Mouse (Mus musculus): ENCODE measurements around the gene Ms4a4b.
"Not testable (repeated sequence)": the region's sequence is repeated elsewhere in the genome, so short reads cannot be mapped to it uniquely, and the experiment has no call there.

The Ms4a4b gene

DNA sequence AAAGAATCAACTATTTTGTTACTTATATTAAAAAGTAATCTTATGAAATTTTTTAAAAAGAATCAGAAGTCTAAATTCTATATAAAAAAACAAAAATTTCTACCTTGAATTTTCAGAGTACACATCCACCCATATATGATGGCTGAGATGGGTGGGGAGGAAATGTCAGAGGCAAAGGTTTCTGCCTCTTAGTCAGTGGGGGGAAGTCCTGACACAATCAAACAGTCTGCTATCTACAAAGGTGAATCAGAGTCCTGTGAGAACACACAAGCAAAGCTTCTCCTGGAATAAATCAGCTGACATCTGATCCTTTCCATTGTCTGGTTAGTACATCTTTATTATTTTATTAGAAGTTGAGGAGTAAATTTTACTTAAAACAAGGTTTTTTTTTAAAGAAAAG is at the start of gene Ms4a4b:
Gene Ms4a4b (plus strand): TSS at position 216 of the 400 bp plus-strand sequence.
- DNase-seq (ENCODE audit: extremely low read depth, low read depth, low spot score): no peak

DNA sequence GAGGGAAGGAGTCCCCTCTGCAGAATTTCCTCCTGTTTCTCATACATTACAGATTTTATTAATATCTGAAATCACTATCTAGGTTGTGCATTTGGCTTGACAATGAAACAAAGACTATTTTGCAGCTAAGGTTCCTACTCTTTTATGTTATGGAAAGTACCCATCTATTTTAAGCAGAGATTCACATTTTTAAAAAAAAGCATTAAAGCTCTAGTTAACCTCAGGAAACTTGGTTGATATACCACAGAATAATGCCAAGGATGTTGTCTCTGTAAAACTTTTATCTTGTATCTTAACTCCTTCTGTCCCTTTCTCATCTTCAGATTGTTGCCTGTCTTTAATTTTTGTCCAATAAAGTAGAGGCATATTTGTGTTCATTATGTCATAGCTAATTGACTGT is 47.6 kb upstream of the Ms4a4b start:
- no peak for DNase-seq (ENCODE audit: extremely low read depth, low read depth, low spot score)

DNA sequence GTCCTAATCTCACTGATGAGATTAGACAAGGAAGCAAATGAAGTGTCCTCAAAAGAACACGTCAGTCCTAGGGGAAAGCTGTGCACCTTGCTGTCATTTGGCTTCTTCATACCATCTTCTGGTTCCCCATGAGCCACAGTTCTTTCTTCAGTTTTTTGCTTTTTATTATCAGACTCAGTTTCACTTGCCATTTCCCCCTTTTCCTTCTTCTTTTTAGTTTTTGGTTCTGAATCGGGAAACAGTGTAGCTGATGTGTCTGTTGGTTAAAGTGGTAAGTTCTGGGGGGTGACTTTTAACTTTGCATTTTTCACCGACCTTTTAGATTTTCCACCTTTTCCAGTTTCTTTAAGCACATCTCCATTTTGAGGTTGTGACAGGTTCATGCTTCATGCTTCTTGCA is 38.8 kb upstream of the Ms4a4b start, which contains the start of gene Ms4a4c:
Gene Ms4a4c (plus strand): TSS at position 244 of the 400 bp plus-strand sequence.
- DNase-seq (ENCODE audit: extremely low read depth, low read depth, low spot score): no peak

DNA sequence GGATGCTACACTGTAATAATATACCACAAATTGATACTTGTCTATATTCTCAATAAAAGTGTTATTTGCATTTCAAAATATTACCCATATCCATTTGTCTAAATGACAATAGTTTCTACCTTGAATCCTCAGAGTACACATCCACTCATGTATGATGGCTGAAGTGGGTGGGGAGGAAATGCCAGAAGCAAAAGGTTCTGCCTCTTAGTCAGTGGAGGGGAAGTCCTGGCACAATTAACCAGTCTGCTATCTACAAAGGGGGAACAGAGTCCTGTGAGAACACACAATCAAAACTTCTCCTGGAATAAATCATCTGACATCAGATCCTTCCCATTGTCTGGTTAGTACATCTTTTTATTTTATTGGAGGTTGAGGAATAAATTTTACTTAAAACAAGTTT is 35.9 kb upstream of the Ms4a4b start:
- DNase-seq (ENCODE audit: extremely low read depth, low read depth, low spot score): no peak

DNA sequence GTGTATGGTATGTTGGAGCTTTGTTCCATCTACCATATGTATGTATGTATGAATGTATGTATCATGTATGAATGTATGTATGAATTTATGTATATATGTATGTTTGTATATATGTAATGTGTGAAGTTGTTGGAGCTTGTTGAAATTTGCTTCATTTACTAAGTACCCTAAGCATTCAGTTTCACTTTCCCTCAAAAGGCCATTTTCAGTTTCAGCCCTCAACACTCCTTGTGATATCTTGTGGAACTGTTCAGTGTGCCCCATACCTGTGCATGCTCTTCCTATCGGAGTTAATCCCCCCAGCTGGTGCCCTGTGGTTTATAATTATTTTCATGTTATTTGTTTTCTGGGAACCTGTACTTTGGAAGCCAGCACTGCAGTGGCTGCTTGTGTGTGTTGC is 34.8 kb upstream of the Ms4a4b start:
- DNase-seq (ENCODE audit: extremely low read depth, low read depth, low spot score): no peak

DNA sequence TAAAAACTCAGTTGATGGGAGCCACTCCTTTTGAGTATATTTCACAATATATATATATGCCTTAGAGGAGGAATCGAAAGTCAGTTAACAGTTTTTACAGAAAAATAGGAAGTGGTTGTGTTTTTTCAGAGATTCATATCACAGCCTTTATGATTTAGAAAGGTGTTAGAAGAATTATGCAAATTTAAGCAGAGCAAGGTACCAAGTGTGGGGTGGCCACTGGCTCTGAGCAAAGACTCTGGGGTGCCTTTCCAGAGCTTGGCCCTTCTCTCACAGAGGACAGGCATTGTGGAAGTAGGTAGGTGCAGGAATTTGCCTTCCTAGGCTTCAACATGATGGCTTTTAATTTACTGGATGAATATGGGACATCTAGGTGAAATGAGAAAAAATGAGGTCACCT is 31.7 kb upstream of the Ms4a4b start:
- no peak for DNase-seq (ENCODE audit: extremely low read depth, low read depth, low spot score)

DNA sequence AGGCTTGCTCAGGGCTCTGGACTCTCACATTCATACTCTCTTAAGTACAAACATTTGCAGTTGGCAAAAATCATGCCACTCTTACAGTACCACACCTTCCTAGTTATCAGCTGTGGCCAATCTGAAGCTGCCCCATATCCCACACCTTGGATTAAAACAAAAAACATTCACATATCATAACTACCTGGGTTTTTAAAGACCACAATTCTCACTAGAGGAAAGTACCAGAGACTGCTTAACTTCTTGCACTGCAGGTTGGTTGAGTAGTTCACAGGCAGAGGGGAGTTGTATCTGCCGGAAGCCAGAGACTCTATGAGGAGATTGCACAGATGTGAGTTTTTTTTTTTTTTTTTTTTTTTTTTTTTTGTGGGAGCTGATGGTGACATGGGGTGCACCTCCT is 29.3 kb upstream of the Ms4a4b start:
- DNase-seq (ENCODE audit: extremely low read depth, low read depth, low spot score): no peak

DNA sequence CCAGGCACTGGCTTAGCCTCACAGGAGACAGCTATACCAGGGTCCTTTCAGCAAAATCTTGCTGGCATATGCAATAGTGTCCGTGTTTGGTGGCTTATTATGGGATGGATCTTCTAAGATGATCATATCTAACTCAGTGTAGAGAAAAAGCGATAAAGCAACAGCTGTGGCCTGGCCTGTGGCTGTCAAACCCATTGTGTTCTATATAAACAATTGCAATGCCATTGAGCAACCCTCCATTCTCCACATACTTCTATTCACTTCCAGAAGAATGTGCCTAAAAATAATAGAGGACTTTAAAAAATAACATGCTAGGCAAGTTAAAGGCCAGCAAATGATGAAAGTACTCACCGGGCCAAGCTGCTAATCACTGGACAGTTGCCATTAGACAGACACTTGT is 27.8 kb upstream of the Ms4a4b start:
- DNase-seq (ENCODE audit: extremely low read depth, low read depth, low spot score): no peak

DNA sequence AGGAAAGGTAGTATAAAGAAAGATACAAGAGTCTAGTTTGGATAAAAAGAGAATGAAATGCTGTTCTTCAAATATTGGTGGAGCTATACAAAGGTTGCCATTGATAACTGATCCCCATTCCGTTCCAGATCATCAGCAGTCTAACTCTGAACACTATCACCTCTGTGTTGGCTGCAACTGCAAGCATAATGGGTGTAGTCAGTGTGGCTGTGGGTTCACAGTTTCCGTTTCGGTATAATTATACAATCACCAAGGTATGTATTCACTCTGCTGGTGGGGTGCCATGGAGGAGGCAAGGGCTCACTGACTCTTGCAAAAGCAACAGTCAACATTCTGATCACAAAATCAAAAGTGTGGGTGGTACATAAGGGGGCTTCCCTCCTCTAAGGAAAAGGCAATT is 24.5 kb upstream of the Ms4a4b start:
- DNase-seq (ENCODE audit: extremely low read depth, low read depth, low spot score): not testable (repeated sequence)

DNA sequence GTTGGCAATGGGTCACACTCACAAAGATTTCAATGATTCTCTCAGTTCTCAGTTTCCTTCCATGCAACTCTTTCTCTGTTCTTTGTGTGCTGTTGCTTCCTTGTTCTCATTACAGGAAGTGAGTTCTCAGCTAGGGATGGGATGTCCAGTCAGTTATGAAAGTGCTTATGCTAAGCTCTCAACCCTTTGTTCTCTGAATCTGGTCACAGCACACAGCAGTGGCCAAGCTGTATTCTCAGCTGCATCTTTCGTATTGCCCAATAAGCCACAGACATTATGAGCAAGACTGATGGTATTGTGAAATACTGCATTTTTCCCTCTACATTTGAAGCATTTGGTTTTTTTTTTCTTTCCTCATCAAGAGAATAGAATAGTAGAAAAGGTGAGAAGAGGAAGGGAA is 12.1 kb upstream of the Ms4a4b start:
- not testable (repeated sequence) for DNase-seq (ENCODE audit: extremely low read depth, low read depth, low spot score)

DNA sequence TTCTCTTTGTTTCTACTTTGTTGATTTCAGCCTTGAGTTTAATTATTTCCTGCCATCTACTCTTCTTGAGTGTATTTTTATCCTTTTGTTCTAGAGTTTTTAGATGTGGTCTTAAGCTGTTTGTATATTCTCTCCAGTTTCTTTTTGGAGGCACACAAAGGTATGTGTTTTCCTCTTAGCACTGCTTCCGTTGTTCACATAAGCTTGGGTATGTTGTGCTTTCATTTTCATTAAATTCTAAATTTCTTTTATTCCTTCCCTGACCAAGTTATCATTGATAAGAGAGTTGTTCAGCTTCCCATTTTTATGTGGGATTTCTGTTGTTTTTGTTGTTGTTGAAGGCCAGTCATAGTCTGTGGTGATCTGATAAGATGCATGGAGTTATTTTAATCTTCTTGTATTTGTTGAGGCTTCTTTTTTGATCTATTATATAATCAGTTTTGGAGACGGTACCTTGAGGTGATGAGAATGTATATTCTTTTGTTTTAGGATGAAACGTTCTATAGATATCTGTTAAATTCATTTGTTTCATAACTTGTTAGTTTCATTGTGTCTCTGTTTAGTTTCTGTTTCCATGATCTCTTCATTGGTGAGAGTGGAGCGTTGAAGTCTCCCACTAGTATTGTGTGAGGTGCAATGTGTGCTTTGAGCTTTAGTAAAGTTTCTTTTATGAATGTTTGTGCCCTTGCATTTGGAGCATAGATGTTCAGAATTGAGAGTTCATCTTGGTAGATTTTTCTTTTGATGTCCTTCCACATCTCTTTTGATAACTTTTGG is 8.1 kb upstream of the Ms4a4b start:
- DNase-seq (ENCODE audit: extremely low read depth, low read depth, low spot score): no peak

DNA sequence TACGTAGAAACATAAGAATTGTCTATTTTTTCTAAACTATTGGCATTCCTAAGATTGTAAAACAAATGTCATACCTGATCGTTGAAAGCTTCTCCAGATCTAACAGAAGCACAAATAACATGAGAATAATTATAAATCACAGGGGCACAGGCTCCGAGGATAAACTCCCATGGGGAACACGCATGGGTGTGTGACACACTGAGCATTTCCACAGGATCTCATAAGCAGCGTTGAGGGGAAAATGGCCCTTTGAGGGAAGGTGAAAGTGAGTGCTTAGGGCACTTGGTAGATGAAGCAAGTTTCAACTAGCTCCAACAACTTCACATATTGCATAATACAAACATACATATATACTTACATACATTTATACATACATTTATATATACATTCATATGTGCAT is 611 bp downstream of the Ms4a4b start:
- DNase-seq (ENCODE audit: extremely low read depth, low read depth, low spot score): no peak

DNA sequence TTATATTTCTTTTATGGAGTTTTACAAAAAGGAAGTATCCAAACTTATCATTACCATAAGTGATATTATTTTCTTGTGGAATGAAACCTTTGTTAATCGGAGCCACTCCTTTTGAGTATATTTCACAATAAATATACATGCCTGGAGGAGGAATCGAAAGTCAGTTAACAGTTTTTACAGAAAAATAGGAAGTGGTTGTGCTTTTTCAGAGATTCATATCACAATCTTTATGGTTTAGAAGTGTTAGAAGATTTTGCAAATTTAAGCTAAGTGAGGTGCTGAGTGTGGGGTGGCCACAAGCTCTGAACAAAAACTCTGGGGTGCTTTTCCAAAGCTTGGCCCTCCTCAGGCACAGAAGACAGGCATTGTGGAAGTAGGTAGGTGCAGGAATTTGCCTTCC is 3.9 kb downstream of the Ms4a4b start:
- DNase-seq (ENCODE audit: extremely low read depth, low read depth, low spot score): no peak

DNA sequence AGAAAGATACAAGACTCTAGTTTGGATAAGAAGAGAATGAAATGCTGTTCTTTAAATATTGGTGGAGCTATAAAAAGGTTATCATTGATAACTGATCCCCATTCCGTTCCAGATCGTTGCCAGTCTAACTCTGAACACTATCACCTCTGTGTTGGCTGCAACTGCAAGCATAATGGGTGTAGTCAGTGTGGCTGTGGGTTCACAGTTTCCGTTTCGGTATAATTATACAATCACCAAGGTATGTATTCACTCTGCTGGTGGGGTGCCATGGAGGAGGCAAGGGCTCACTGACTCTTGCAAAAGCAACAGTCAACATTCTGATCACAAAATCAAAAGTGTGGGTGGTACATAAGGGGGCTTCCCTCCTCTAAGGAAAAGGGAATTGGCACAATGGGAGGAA is 15.7 kb downstream of the Ms4a4b start:
- DNase-seq (ENCODE audit: extremely low read depth, low read depth, low spot score): not testable (repeated sequence)

DNA sequence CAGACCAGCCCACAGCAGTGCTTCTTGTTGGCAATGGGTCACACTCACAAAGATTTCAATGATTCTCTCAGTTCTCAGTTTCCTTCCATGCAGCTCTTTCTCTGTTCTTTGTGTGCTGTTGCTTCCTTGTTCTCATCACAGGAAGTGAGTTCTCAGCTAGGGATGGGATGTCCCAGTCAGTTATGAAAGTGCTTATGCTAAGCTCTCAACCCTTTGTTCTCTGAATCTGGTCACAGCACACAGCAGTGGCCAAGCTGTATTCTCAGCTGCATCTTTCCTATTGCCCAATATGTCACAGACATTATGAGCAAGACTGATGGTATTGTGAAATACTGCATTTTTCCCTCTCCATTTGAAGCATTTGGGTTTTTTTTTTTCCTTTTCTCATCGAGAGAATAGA is 21.4 kb downstream of the Ms4a4b start:
- DNase-seq (ENCODE audit: extremely low read depth, low read depth, low spot score): not testable (repeated sequence)

DNA sequence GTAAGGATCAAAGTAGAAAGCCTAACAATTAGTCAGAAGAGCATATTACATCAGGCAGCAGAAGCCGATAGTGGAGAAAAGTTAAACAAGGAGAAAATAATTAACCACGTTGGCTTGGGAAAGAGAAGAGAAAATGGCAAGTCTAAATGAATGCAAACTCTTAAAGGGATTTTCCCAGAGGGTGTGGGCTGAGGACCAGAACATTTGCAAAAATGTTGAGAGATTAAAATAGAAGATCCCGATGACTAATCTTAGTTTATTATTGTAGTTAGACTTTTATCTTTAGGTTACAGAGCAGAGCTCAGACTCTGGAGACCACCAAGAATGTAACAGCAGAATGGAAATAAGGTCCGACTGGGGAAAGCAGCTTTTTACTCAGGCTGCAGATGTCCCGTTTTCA is 23.1 kb downstream of the Ms4a4b start:
- DNase-seq (ENCODE audit: extremely low read depth, low read depth, low spot score): no peak

DNA sequence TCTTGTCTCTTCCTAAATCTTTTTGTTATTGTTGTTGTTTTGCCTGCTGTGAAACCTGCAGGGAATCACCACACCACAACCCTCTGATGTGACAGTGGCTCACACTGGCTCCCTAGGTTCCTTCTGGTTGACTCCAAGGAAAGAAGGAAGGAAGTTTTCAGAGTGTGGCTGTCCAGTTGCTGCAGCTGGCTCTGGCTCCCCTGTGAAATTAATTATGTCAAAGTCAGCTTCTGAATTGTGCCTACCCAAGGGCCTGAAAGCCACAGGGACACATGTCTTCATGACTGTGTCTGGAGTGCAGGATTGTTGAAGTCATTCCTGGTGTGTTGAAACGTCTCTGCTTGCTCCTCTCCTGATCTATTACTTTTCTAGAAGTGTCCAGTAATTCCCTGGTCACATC is 25.0 kb downstream of the Ms4a4b start:
- not testable (repeated sequence) for DNase-seq (ENCODE audit: extremely low read depth, low read depth, low spot score)

DNA sequence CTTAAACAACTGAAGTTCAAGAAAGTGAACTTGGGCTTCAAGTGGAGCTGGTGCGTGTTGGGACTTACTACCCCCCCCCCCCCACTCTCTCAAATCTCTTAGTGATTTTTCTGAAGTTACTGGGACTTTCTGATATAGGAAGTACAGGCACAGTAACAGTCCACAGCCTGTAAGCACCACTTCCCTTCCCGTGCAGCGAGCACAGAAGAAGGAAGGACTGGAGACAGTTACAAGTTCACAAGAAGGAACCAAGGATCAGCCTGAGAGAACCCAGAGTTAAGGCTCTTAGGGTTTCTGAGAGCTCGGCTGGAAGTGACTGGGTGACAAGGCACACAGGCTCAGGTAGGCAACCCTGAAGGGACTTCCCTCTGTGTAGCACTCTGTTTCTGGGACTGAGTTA is 25.9 kb downstream of the Ms4a4b start, which contains the start of gene Ms4a6c:
Gene Ms4a6c (plus strand): TSS at position 152 of the 400 bp plus-strand sequence.
- not testable (repeated sequence) for DNase-seq (ENCODE audit: extremely low read depth, low read depth, low spot score)

DNA sequence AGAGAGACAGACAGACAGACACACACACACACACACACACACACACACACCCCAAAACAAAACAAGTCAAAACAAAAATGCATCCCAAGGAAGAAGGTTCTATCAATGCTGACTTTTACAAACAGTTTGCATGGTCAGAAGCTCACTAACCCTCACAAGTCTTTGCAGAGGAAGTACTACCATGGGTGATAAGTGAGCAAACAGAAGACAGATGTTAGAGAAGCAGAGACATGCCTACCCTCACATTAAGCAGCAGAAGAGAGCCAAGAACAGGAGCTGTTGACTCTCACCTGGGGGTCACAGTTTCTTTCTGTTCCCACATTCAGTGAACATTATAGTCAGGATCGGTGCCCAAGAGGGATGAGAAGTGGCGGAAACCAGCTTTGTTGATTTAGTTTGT is 36.4 kb downstream of the Ms4a4b start:
- DNase-seq (ENCODE audit: extremely low read depth, low read depth, low spot score): no peak

DNA sequence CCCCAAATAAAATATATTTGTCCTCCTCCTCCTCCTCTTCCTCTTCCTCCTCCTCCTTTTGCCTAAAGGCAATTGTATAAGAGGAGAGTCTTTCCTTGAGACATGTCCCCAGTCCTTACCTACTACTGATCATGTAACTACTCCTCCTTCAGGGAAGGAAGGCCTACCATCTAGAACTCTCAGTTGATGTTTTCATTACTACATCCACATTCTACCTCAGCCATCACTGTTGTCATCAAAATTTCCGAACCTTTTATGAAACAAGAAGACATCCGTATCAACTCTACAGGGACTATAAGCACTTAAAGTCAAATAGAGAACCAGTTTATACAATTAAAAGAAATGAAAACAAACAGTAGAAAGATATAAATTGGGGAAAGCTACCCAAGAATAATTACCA is 39.3 kb downstream of the Ms4a4b start:
- DNase-seq (ENCODE audit: extremely low read depth, low read depth, low spot score): no peak

DNA sequence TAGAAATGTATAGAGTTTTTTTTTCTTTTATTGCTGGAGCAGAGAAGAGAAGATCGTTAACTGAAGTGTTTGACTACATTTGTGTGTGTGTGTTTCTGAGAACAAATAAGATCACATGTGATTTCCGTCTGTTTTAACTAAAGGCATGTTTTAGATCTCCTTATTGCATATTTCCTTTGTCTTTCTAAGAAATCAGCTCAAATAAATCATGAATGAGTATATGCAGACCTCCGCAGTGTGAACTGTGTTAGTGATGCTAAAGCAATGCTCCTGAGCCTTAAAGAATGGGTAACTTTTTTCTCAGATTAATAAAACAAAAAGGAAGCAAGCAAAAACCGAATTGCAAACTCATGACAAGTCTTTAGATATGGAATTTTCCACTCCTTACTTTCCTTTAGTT is 40.6 kb downstream of the Ms4a4b start:
- DNase-seq (ENCODE audit: extremely low read depth, low read depth, low spot score): no peak

DNA sequence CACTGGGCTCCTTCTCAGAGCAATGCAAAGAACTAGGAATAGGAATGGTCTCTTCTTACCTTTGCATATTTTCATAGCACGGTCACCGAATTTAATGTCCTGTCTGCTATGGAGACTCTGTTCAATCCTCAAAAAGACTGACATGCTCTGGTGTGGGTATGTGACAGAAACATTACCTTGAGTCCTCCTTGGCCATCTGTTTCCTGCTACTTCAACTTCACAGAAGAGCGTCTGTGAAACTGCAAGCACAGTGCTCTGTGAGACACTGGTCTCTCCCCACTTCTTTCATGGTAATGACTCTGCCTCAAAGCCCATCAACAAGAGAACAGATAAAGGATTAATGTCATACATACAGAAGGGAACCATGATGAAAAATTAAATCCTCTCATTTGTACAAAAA is 41.0 kb downstream of the Ms4a4b start:
- DNase-seq (ENCODE audit: extremely low read depth, low read depth, low spot score): no peak

DNA sequence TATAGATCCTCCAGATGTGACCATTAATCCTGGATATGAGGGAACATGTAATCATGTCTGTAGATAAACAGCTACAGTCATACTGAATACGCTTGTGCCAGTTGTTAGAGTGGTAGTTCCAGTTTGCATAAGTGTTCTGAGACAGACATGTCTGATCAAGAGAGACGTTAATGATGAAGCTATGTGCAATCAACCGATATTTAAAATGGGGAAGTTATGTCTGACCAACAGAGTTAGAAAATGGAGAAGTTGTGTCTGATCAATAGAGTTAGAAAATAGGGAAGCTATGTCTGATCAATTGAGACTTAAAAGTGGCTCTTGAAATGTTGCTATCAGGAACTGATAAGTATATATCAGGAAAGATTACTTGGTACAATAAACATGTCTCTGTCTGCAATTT is 41.9 kb downstream of the Ms4a4b start:
- no peak for DNase-seq (ENCODE audit: extremely low read depth, low read depth, low spot score)
